Mouse (Mus musculus): Measurements from ENCODE around the gene Dmbx1. TPM values are rescaled to one million over a fixed set of nuclear protein-coding genes. Genes with fewer than 3 reads are reported as not detected.

The Dmbx1 gene
- 4.8 and 9.5 TPM in 2 replicates for polyA plus RNA-seq (2012; rRNA removed)

GRCm38 (mm10) chr4:115939295-115940102, at the start of gene Dmbx1:
Gene Dmbx1, minus strand, starts transcription at chr4:115939926.
- peak; percentile 65 for DNase-seq (ENCODE audit: low read depth)
- TF ChIP-seq POLR2A (IDR thresholded peaks at IDR 0.05; ENCODE audit: borderline replicate concordance, extremely low read depth, insufficient read depth, insufficient read length, poor library complexity, severe bottlenecking) (no peak), CTCF (IDR thresholded peaks at IDR 0.05; ENCODE audit: borderline replicate concordance, extremely low read depth, insufficient read depth, insufficient read length) (no peak)

GRCm38 (mm10) chr4:115989382-115989781, 49.7 kb upstream of the Dmbx1 start:
- no peak for TF ChIP-seq CTCF (IDR thresholded peaks at IDR 0.05; ENCODE audit: borderline replicate concordance, extremely low read depth, insufficient read depth, insufficient read length)
- TF ChIP-seq POLR2A (IDR thresholded peaks at IDR 0.05; ENCODE audit: borderline replicate concordance, extremely low read depth, insufficient read depth, insufficient read length, poor library complexity, severe bottlenecking): no peak
- DNase-seq (ENCODE audit: low read depth): no peak

GRCm38 (mm10) chr4:115987858-115988530, 48.3 kb upstream of the Dmbx1 start:
- TF ChIP-seq CTCF (IDR thresholded peaks at IDR 0.05; ENCODE audit: borderline replicate concordance, extremely low read depth, insufficient read depth, insufficient read length) (no peak), POLR2A (IDR thresholded peaks at IDR 0.05; ENCODE audit: borderline replicate concordance, extremely low read depth, insufficient read depth, insufficient read length, poor library complexity, severe bottlenecking) (no peak)

GRCm38 (mm10) chr4:115987436-115987835, 47.7 kb upstream of the Dmbx1 start:
- TF ChIP-seq POLR2A (IDR thresholded peaks at IDR 0.05; ENCODE audit: borderline replicate concordance, extremely low read depth, insufficient read depth, insufficient read length, poor library complexity, severe bottlenecking): no peak
- TF ChIP-seq CTCF (IDR thresholded peaks at IDR 0.05; ENCODE audit: borderline replicate concordance, extremely low read depth, insufficient read depth, insufficient read length): no peak
- no peak for DNase-seq (ENCODE audit: low read depth)

More at GRCm38 (mm10) chr4:115987858-115988530, 48.3 kb upstream of the Dmbx1 start:
- DNase-seq (ENCODE audit: low read depth): no peak

GRCm38 (mm10) chr4:115984967-115985366, 45.2 kb upstream of the Dmbx1 start:
- DNase-seq (ENCODE audit: low read depth): no peak
- peak; percentile 16; the same call in 1 of the 2 replicates for TF ChIP-seq CTCF (IDR thresholded peaks at IDR 0.05; ENCODE audit: borderline replicate concordance, extremely low read depth, insufficient read depth, insufficient read length)
- TF ChIP-seq POLR2A (IDR thresholded peaks at IDR 0.05; ENCODE audit: borderline replicate concordance, extremely low read depth, insufficient read depth, insufficient read length, poor library complexity, severe bottlenecking): no peak

GRCm38 (mm10) chr4:115984111-115984510, 44.4 kb upstream of the Dmbx1 start:
- TF ChIP-seq CTCF (IDR thresholded peaks at IDR 0.05; ENCODE audit: borderline replicate concordance, extremely low read depth, insufficient read depth, insufficient read length) (peak; percentile 91), POLR2A (IDR thresholded peaks at IDR 0.05; ENCODE audit: borderline replicate concordance, extremely low read depth, insufficient read depth, insufficient read length, poor library complexity, severe bottlenecking) (no peak)
- DNase-seq (ENCODE audit: low read depth): peak; percentile 85

- DNase-seq (ENCODE audit: low read depth): peak; percentile 88
- TF ChIP-seq POLR2A (IDR thresholded peaks at IDR 0.05; ENCODE audit: borderline replicate concordance, extremely low read depth, insufficient read depth, insufficient read length, poor library complexity, severe bottlenecking) (no peak), CTCF (IDR thresholded peaks at IDR 0.05; ENCODE audit: borderline replicate concordance, extremely low read depth, insufficient read depth, insufficient read length) (peak; percentile 96)
Measured at GRCm38 (mm10) chr4:115980676-115981075, 41.0 kb upstream of the Dmbx1 start.

- TF ChIP-seq POLR2A (IDR thresholded peaks at IDR 0.05; ENCODE audit: borderline replicate concordance, extremely low read depth, insufficient read depth, insufficient read length, poor library complexity, severe bottlenecking) (no peak), CTCF (IDR thresholded peaks at IDR 0.05; ENCODE audit: borderline replicate concordance, extremely low read depth, insufficient read depth, insufficient read length) (no peak)
- DNase-seq (ENCODE audit: low read depth): peak; percentile 69
Measured at GRCm38 (mm10) chr4:115979437-115979836, 39.7 kb upstream of the Dmbx1 start.

GRCm38 (mm10) chr4:115978911-115979310, 39.2 kb upstream of the Dmbx1 start:
- DNase-seq (ENCODE audit: low read depth): no peak
- no peak for TF ChIP-seq CTCF (IDR thresholded peaks at IDR 0.05; ENCODE audit: borderline replicate concordance, extremely low read depth, insufficient read depth, insufficient read length)
- TF ChIP-seq POLR2A (IDR thresholded peaks at IDR 0.05; ENCODE audit: borderline replicate concordance, extremely low read depth, insufficient read depth, insufficient read length, poor library complexity, severe bottlenecking): no peak

GRCm38 (mm10) chr4:115972543-115972942, 32.8 kb upstream of the Dmbx1 start:
- DNase-seq (ENCODE audit: low read depth): no peak
- no peak for TF ChIP-seq POLR2A (IDR thresholded peaks at IDR 0.05; ENCODE audit: borderline replicate concordance, extremely low read depth, insufficient read depth, insufficient read length, poor library complexity, severe bottlenecking)
- no peak for TF ChIP-seq CTCF (IDR thresholded peaks at IDR 0.05; ENCODE audit: borderline replicate concordance, extremely low read depth, insufficient read depth, insufficient read length)

GRCm38 (mm10) chr4:115964446-115964845, 24.7 kb upstream of the Dmbx1 start:
- no peak for TF ChIP-seq CTCF (IDR thresholded peaks at IDR 0.05; ENCODE audit: borderline replicate concordance, extremely low read depth, insufficient read depth, insufficient read length)
- TF ChIP-seq POLR2A (IDR thresholded peaks at IDR 0.05; ENCODE audit: borderline replicate concordance, extremely low read depth, insufficient read depth, insufficient read length, poor library complexity, severe bottlenecking): no peak
- DNase-seq (ENCODE audit: low read depth): no peak
